Comparison of ENCODE assay signal across 7 mouse cellular contexts in genomic region chr5:137501709-137502666, GRCm38 (mm10). TPM values are rescaled to one million over a fixed set of nuclear protein-coding genes. Genes with fewer than 3 reads are reported as not detected.
A peak's percentile ranks its signal among the peaks of the same experiment; 100 is the strongest.
DNase-seq lines count a peak whose midpoint lies in the region; ATAC-seq and TF ChIP-seq lines count a peak whose summit lies in the region.

Gene Pop7, minus strand, starts transcription at chr5:137502518.

- peak; percentile 100 for DNase-seq in adrenal gland, postnatal 10 days
- DNase-seq in embryonic facial prominence, embryonic 10.5 days (ENCODE audit: low spot score) = peak; percentile 99
- peak; percentile 86 for DNase-seq in gonadal fat pad, adult 2 months (ENCODE audit: low read depth)
- peak; percentile 100 for DNase-seq in left cerebral cortex, postnatal 4 days

- peaks cover 17% of the 10 kb centered on the region for H3K4me1 ChIP-seq in embryonic facial prominence, embryonic 10.5 days
- H3K4me1 ChIP-seq in intestine, postnatal 0 days (replicated peaks; ENCODE audit: control insufficient read depth, insufficient read depth, low read length) = no peaks in the 10 kb centered on the region
- H3K4me1 ChIP-seq in midbrain, embryonic 12.5 days = peaks cover 16% of the 10 kb centered on the region
- peaks cover 3% of the 10 kb centered on the region; the same call in 1 of the 2 replicates for H3K4me1 ChIP-seq in small intestine, adult 2 months (ENCODE audit: control insufficient read depth, insufficient read depth, insufficient read length, low read length)

- 3% methylated on average over 64 of the region's 64 CpGs for WGBS in embryonic facial prominence, embryonic 10.5 days
- WGBS in intestine, postnatal 0 days = 2% methylated on average over 64 of the region's 64 CpGs
- 2% methylated on average over 64 of the region's 64 CpGs for WGBS in midbrain, embryonic 12.5 days
- WGBS in small intestine, adult 2 months = under 1% methylated on average over 64 of the region's 64 CpGs

- no peaks in the 10 kb centered on the region for H3K27me3 ChIP-seq in embryonic facial prominence, embryonic 10.5 days (replicated peaks; ENCODE audit: low read depth, poor library complexity, severe bottlenecking)
- H3K27me3 ChIP-seq in intestine, postnatal 0 days (replicated peaks; ENCODE audit: control insufficient read depth, insufficient read depth, low read length) = no peaks in the 10 kb centered on the region
- H3K27me3 ChIP-seq in midbrain, embryonic 12.5 days = no peaks in the 10 kb centered on the region
- H3K27me3 ChIP-seq in small intestine, adult 2 months (ENCODE audit: control insufficient read depth, insufficient read depth, low read length) = no peaks in the 10 kb centered on the region

- TF ChIP-seq POLR2A in small intestine, adult 2 months (IDR thresholded peaks at IDR 0.05; ENCODE audit: low read depth, low read length) = no peak

- H3K27ac ChIP-seq in embryonic facial prominence, embryonic 10.5 days (replicated peaks) = peak within 1 kb of the TSS; percentile 97
- peak within 1 kb of the TSS; percentile 97 for H3K27ac ChIP-seq in intestine, postnatal 0 days (ENCODE audit: low read depth, low read length)
- peak within 1 kb of the TSS; percentile 94 for H3K27ac ChIP-seq in midbrain, embryonic 12.5 days (replicated peaks)
- H3K27ac ChIP-seq in small intestine, adult 2 months (ENCODE audit: insufficient read depth, low read depth, low read length) = peak within 1 kb of the TSS; percentile 96

- TF ChIP-seq CTCF in intestine, postnatal 0 days (IDR thresholded peaks at IDR 0.05; ENCODE audit: low read depth) = peak; percentile 90
- peak; percentile 94 for TF ChIP-seq CTCF in small intestine, adult 2 months (IDR thresholded peaks at IDR 0.05; ENCODE audit: extremely low read depth, insufficient read length, insufficient replicate concordance, low read depth, low read length)

- H3K4me3 ChIP-seq in embryonic facial prominence, embryonic 10.5 days = peak within 1 kb of the TSS; percentile 79
- H3K4me3 ChIP-seq in intestine, postnatal 0 days (ENCODE audit: low read depth, low read length) = peak within 1 kb of the TSS; percentile 73
- H3K4me3 ChIP-seq in midbrain, embryonic 12.5 days = peak within 1 kb of the TSS; percentile 64
- H3K4me3 ChIP-seq in small intestine, adult 2 months (ENCODE audit: low read depth, low read length) = peak within 1 kb of the TSS; percentile 74

- H3K4me2 ChIP-seq in intestine, postnatal 0 days (replicated peaks; ENCODE audit: low read depth) = peak within 1 kb of the TSS; percentile 72
- H3K4me2 ChIP-seq in midbrain, embryonic 12.5 days (replicated peaks) = peak within 1 kb of the TSS; percentile 76

- peak; percentile 92 for ATAC-seq in intestine, postnatal 0 days
- ATAC-seq in midbrain, embryonic 12.5 days (ENCODE audit: low FRiP score, low read depth) = peak; percentile 93

- H3K9ac ChIP-seq in intestine, postnatal 0 days (ENCODE audit: low read depth, low read length) = peak within 1 kb of the TSS; percentile 69
- H3K9ac ChIP-seq in midbrain, embryonic 12.5 days (replicated peaks) = peak within 1 kb of the TSS; percentile 63

- H3K9me3 ChIP-seq in embryonic facial prominence, embryonic 10.5 days = no peaks in the 10 kb centered on the region
- H3K9me3 ChIP-seq in intestine, postnatal 0 days (ENCODE audit: control insufficient read depth) = no peaks in the 10 kb centered on the region
- no peaks in the 10 kb centered on the region for H3K9me3 ChIP-seq in midbrain, embryonic 12.5 days

- intact Hi-C loops in left cerebral cortex, postnatal 4 days (cut with DNase I) = loop anchor here (2.0 kb wide), 1 partner anchor 163 kb away; no protein-coding TSS in a partner anchor

- peaks cover 18% of the 10 kb centered on the region for H3K36me3 ChIP-seq in embryonic facial prominence, embryonic 10.5 days (replicated peaks)
- H3K36me3 ChIP-seq in intestine, postnatal 0 days (ENCODE audit: control insufficient read depth, insufficient read depth) = no peaks in the 10 kb centered on the region
- peaks cover 8% of the 10 kb centered on the region; the same call in 1 of the 2 replicates for H3K36me3 ChIP-seq in midbrain, embryonic 12.5 days
- H3K36me3 ChIP-seq in small intestine, adult 2 months (ENCODE audit: control insufficient read depth, insufficient read depth, low read length) = no peaks in the 10 kb centered on the region

RNA-seq across cellular contexts. Expression of gene Pop7, which starts in this region (rescaled TPM):
- 10 to 100 TPM; 23.8 to 27.2 TPM for total RNA-seq in adrenal gland, postnatal 10 days (2021)
- 55.3 and 59.9 TPM in 2 replicates for polyA plus RNA-seq in embryonic facial prominence, embryonic 10.5 days (2016; fragmentation: Nextera tagmentation; extraction: Ambion mirVana)
- polyA plus RNA-seq in gonadal fat pad, adult 2 months (2012; rRNA removed) = 40.5 and 48.9 TPM in 2 replicates
- polyA plus RNA-seq in intestine, postnatal 0 days (2015; fragmentation: Nextera tagmentation; extraction: Ambion mirVana) = 47.9 and 50.4 TPM in 2 replicates
- 10 to 100 TPM; 33.7 to 37.6 TPM for total RNA-seq in left cerebral cortex, postnatal 4 days (2021)
- polyA plus RNA-seq in midbrain, embryonic 12.5 days (2016; fragmentation: Nextera tagmentation; extraction: Ambion mirVana) = 58.0 and 58.1 TPM in 2 replicates
- polyA plus RNA-seq in small intestine, adult 2 months (2012; rRNA removed) = 23.1 and 36.6 TPM in 2 replicates

Comparison
In these comparisons a context has a peak if more than half of its experiments do, and no peak if none do; other contexts are left out.
1. Peak in every context shown above with its lines: DNase-seq, ATAC-seq, H3K4me3 ChIP-seq and H3K27ac ChIP-seq.